Mouse (Mus musculus) limb, embryonic 11.5 days (tissue): ENCODE measurements at regions not wholly inside any gene's neighbourhood (a gene's known extent, or its start where the extent isn't known, plus 50 kb on each side); places are given as distances from the start of the nearest gene placed in this dataset.

Source experiments
- ATAC-seq: fragments of 200-750 bp; cut with Nextera tagmentation; 2 replicates; pipeline ENCODE4 v1.8.0; 2017; ENCODE audit warnings: low read depth; ENCODE audit not compliant: insufficient number of reproducible peaks, low FRiP score, low TSS enrichment
- DNase-seq: peaks from one replicate; pipeline ENCODE4 v3.0.0-alpha.2; 2015; ENCODE audit warnings: low spot score
- H3K27ac ChIP-seq: fragments of 300-500 bp; sonication (generic); replicated peaks from 2 replicates; pipeline ENCODE4 v1.5.1; 2014; ENCODE audit warnings: low read depth, mild to moderate bottlenecking, low read length
- H3K27me3 ChIP-seq: fragments of 300-500 bp; sonication (generic); 2 replicates; pipeline ENCODE4 v1.6.1; 2014; ENCODE audit warnings: mild to moderate bottlenecking, low read length, mixed read lengths; ENCODE audit not compliant: control insufficient read depth, insufficient read depth
- H3K36me3 ChIP-seq: fragments of 300-500 bp; sonication (generic); 2 replicates; pipeline ENCODE4 v1.6.1; 2014; ENCODE audit warnings: mild to moderate bottlenecking, low read length, moderate library complexity, mixed read lengths; ENCODE audit not compliant: control insufficient read depth, insufficient read depth
- H3K4me1 ChIP-seq: fragments of 300-500 bp; sonication (generic); 2 replicates; pipeline ENCODE4 v1.6.1; 2014; ENCODE audit warnings: low read length, mixed read lengths; ENCODE audit not compliant: control insufficient read depth, insufficient read depth
- H3K4me2 ChIP-seq: fragments of 300-500 bp; sonication (generic); 2 replicates; pipeline ENCODE4 v1.6.1; 2014; ENCODE audit warnings: low read depth, mild to moderate bottlenecking, moderate library complexity; ENCODE audit not compliant: severe bottlenecking
- H3K4me3 ChIP-seq: fragments of 300-500 bp; sonication (generic); 2 replicates; pipeline ENCODE4 v1.5.1; 2014; ENCODE audit warnings: low read depth, low read length
- H3K9ac ChIP-seq: fragments of 300-500 bp; sonication (generic); 2 replicates; pipeline ENCODE4 v1.6.1; 2014; ENCODE audit warnings: mild to moderate bottlenecking, low read length
- H3K9me3 ChIP-seq: fragments of 300-500 bp; sonication (generic); 2 replicates; pipeline ENCODE4 v1.6.1; 2016; ENCODE audit warnings: low read length; ENCODE audit not compliant: control insufficient read depth
- WGBS: fragments of 180-500 bp; shearing (Covaris S2); extraction: QIAGEN DNeasy Blood & Tissue Kit; methylation state at CpG from one replicate; pipeline ENCODE4 v1.1.7; 2014; 5-methylcytosine and 5-hydroxymethylcytosine counted together

DNA sequence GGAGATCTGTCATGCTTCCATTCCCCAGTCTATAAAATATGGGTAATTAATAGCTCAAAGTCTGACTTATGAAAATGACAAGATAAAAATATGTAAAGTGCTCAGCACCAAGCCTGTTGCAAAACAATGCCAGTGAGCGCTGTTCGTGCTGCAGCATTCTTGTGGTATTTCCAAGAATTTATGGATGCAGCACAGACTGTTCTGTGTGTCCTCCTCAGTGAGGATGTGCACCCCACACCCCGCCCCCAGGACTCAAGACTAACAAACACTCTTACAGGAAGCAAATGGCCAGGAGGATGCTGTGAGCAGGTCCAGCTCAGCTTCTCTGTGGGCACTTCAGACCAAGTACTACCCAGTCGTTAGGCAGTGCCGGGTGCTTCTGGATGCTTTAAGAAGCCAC lies 121.1 kb downstream of the Tmem17 start:
- Histone ChIP-seq H3K9ac (no peak overlapping the region), H3K4me3 (no peak overlapping the region), H3K9me3 (no peaks in the 10 kb centered on the region), H3K27me3 (no peaks in the 10 kb centered on the region), H3K4me2 (no peak overlapping the region), H3K4me1 (no peaks in the 10 kb centered on the region), H3K27ac (no peak overlapping the region), H3K36me3 (no peaks in the 10 kb centered on the region)
- DNase-seq = no peak
- ATAC-seq = no peak
- WGBS = 66% methylated on average over 5 of the region's 5 CpGs

DNA sequence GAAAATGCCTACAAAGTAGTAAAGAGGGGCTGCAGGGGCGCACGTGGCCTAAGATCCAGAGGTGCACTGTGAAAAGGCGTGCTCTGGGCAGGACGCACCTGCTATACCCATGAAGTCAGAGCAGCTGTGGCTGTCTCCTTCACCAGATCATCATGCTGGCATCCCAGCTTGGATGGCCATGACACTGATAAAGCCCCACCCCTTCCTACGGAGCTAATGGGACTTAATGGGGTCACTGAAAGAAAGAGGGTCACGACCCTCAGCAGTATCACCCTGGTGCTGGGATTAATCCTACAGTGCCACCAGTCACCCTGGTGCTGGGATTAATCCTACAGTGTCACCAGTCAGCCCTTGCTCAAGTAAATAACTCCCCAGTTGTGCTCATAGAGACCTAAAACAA lies 122.1 kb downstream of the Tmem17 start:
- Histone ChIP-seq H3K27ac (no peak overlapping the region), H3K4me2 (no peak overlapping the region), H3K4me3 (no peak overlapping the region), H3K9ac (no peak overlapping the region), H3K4me1 (no peaks in the 10 kb centered on the region), H3K27me3 (no peaks in the 10 kb centered on the region), H3K36me3 (no peaks in the 10 kb centered on the region), H3K9me3 (no peaks in the 10 kb centered on the region)
- 60% methylated on average over 6 of the region's 6 CpGs for WGBS
- ATAC-seq (no peak), DNase-seq (no peak)

DNA sequence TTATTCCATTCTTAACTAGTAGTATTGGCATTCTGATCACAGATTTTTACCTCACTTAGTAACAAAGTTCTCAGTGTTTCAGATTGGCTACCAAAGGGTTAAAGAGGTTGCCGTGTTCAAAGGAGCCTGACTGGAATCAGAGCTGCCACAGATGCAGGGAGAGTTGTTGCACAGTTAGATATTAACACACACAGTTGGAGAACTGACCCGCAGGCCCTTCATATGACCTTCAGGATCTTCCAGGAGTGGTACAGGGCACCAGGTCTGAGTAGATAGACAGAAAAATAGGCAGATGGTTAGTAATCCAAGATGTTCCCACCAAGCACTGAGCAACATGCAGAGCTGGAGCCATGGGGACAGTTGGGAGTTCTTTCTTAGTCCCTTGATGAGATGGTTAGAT lies 123.1 kb downstream of the Tmem17 start:
- Histone ChIP-seq H3K36me3 (no peaks in the 10 kb centered on the region), H3K9me3 (no peaks in the 10 kb centered on the region), H3K4me2 (no peak overlapping the region), H3K4me1 (no peaks in the 10 kb centered on the region), H3K27me3 (no peaks in the 10 kb centered on the region), H3K27ac (no peak overlapping the region), H3K9ac (no peak overlapping the region), H3K4me3 (no peak overlapping the region)
- DNase-seq = no peak
- WGBS = 42% methylated on average over 2 of the region's 2 CpGs
- ATAC-seq = no peak

DNA sequence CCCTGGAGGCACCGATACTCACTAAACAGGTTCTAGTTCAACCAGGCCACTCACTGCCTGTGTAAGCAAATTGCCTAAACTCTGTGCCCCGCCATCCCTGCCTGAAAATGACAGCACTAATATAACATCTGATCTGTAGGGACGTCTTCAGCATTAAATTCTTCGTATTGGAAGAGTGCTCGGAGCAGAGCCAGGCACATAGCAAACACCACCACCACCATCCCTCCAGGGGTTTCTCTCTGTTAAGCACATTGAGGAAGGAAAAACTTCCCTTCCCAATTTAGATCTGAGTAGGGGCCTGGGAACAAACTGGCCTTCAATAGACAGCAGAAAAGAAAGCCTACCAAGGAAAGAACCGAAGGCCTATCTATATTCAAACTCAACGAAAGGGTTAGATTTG lies 124.4 kb downstream of the Tmem17 start:
- no peak overlapping the region for H3K9ac ChIP-seq
- no peak overlapping the region for H3K27ac ChIP-seq
- no peak overlapping the region for H3K4me2 ChIP-seq
- no peak overlapping the region for H3K4me3 ChIP-seq
- ATAC-seq (no peak), DNase-seq (no peak)
- no peaks in the 10 kb centered on the region for H3K9me3 ChIP-seq
- H3K36me3 ChIP-seq = no peaks in the 10 kb centered on the region
- no peaks in the 10 kb centered on the region for H3K4me1 ChIP-seq
- WGBS = 85% methylated on average over 7 of the region's 7 CpGs
- no peaks in the 10 kb centered on the region for H3K27me3 ChIP-seq

DNA sequence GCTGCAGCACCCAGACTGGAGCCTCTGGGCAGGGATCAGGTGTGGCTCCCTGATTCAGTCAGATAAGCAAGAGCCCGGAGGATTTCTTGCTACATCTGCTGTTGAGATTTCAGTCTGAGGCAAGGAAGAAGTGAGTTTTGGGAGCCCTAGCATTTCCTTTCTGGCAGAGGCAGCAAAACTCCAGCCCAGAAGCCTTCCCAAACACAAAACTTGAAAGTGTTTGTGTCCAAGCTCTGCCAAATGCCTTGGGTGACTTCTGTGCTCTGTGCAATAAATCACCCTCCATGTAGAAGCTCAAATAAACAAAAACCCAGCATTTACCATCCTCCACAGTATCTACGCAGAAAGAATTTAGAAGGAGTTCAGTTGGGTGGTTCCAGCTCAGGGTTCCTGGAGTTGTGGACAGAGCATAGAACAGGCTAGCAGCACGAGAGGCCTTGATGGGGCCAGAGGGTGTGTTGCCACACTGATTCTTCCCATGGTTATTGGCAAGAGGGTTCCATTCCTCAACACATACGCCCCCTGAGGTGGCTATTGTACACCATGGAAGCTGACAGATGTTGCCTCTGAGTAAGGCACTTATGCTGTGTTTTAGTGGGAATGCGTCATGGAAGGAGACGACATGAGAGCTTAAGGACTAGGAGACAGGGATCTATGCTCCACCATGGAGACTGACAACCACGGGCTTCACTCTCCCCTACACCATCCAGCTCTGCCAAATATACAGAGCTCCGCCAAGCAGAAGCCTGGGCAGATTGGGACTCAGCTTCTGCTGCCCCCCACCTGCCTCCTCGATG lies 125.1 kb downstream of the Tmem17 start:
- WGBS = 73% methylated on average over 9 of the region's 9 CpGs
- ATAC-seq (no peak), DNase-seq (no peak)
- Histone ChIP-seq H3K36me3 (no peaks in the 10 kb centered on the region), H3K9ac (no peak overlapping the region), H3K4me1 (no peaks in the 10 kb centered on the region), H3K4me2 (no peak overlapping the region), H3K27me3 (no peaks in the 10 kb centered on the region), H3K4me3 (no peak overlapping the region), H3K9me3 (no peaks in the 10 kb centered on the region), H3K27ac (no peak overlapping the region)

DNA sequence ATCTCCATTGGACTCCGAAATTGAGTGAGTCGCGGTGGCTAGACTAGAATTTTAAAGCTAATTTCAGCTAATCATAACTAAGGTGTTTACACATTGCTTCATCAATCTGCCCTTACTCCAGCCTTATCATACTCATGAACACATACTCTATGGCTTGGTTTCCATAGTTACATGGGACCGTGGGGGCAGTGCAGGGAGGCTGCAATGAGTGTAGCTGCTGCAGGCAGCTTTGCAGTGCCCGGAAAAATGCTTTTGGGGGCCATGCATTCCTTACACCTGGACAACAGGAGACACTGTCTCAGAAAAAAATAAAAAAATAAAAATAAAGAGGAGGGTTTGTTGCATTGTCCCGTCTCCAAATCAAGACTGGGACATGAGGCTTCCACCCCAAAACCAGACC lies 126.3 kb downstream of the Tmem17 start:
- Histone ChIP-seq H3K27me3 (no peaks in the 10 kb centered on the region), H3K9ac (no peak overlapping the region), H3K4me3 (no peak overlapping the region), H3K9me3 (no peaks in the 10 kb centered on the region), H3K27ac (no peak overlapping the region), H3K36me3 (no peaks in the 10 kb centered on the region), H3K4me1 (no peaks in the 10 kb centered on the region), H3K4me2 (no peak overlapping the region)
- WGBS = 85% methylated on average over 6 of the region's 6 CpGs
- DNase-seq (no peak), ATAC-seq (no peak)

DNA sequence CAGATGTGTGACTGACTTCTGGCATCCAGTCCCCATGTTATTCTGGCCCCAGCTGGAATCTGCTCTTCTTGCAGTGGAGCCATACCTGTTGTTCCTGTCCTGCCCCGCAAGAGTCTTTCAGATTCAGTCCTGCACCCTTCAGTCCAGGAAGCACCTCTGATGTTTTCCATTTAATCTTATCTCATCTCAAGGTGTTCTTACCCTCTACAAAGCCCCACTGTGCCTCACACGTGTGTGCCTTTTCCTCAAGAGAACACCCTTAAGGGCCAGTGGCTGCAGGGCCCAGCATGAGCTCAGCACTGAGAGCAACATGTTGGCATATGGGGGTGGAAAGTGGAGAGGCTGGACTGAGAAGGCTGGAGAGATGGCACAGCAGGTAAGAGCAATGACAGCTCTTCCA lies 126.8 kb downstream of the Tmem17 start:
- Histone ChIP-seq H3K9ac (no peak overlapping the region), H3K4me1 (no peaks in the 10 kb centered on the region), H3K27ac (no peak overlapping the region), H3K27me3 (no peaks in the 10 kb centered on the region), H3K4me3 (no peak overlapping the region), H3K9me3 (no peaks in the 10 kb centered on the region), H3K4me2 (no peak overlapping the region), H3K36me3 (no peaks in the 10 kb centered on the region)
- no peak for ATAC-seq
- no peak for DNase-seq
- WGBS = 65% methylated on average over 2 of the region's 2 CpGs

DNA sequence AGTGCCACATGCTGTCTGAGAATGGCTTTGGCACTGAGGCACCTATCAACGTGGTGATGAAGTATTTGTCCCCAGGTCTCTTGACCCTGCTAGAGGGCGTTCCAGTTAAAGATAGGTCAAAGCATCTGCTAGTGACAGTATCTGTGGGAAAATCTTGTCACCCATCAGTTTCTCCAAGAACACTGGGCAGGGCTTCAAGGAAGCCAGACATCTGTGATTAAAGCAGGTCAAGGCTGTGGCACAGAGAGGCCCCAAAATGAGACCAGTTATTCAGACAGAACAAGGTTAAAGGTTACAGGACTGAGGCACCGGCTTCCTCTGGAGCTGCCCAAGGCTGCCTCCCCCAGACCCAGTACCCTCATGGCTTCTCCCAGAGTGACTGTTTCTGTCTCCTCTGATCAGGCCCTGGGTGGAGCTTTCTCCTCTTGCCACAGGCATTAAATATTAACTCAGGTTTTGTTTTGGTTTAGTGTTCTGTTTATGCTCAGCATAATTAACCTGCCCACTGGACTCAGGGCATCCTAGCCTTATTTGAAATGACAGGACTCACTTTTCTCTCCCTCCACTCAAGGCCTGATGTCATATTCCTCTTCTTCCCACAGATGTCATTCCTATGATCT lies 128.6 kb downstream of the Tmem17 start:
- DNase-seq = no peak
- 38% methylated on average over 3 of the region's 3 CpGs for WGBS

DNA sequence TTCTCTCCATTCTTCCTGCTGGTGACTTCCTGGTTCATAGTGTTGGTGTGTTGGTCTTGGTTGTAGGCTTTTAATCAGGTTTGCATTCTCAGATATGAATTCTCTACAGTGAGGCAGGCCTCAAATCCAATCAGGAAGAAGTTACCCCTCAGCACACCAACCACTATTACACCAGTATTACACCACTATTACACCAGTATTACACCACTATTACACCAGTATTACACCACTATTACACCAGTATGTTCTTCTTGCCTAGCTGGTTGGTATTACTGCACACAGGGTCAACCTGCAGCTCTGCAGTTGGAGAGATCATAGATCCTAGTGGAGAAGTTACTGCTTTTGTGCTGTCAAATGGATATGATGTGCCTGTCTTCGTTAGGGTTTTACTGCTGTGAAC lies 129.6 kb downstream of the Tmem17 start:
- WGBS = 90% methylated on average over 1 of the region's 1 CpGs
- DNase-seq (no peak), ATAC-seq (no peak)
- Histone ChIP-seq H3K9ac (no peak overlapping the region), H3K27ac (no peak overlapping the region), H3K27me3 (no peaks in the 10 kb centered on the region), H3K36me3 (no peaks in the 10 kb centered on the region), H3K4me1 (no peaks in the 10 kb centered on the region), H3K4me3 (no peak overlapping the region), H3K4me2 (no peak overlapping the region), H3K9me3 (no peaks in the 10 kb centered on the region)

More for the DNA sequence above, 128.6 kb downstream of the Tmem17 start:
- ATAC-seq = no peak
- Histone ChIP-seq H3K27ac (no peak overlapping the region), H3K36me3 (no peaks in the 10 kb centered on the region), H3K4me3 (no peak overlapping the region), H3K4me2 (no peak overlapping the region), H3K9me3 (no peaks in the 10 kb centered on the region), H3K4me1 (no peaks in the 10 kb centered on the region), H3K27me3 (no peaks in the 10 kb centered on the region), H3K9ac (no peak overlapping the region)
